Mouse (Mus musculus): ENCODE data around the gene Dis3. TPM values are rescaled to one million over a fixed set of nuclear protein-coding genes. Genes with fewer than 3 reads are reported as not detected.

Dis3 gene
- polyA plus RNA-seq, 1 experiment from 2014 or later, result 27.4 TPM

- H3K36me3 ChIP-seq (ENCODE audit: control insufficient read depth, insufficient read depth, low read length), result peaks cover 22% of the 10 kb centered on the region
- no peak overlapping the region for H3K27ac ChIP-seq (ENCODE audit: low read depth, low read length)
- peak overlapping the region; percentile 63 for H3K4me2 ChIP-seq (ENCODE audit: low read depth, low read length)
- H3K27me3 ChIP-seq (ENCODE audit: control insufficient read depth, insufficient read depth, low read length), result no peaks in the 10 kb centered on the region
- H3K9me3 ChIP-seq (ENCODE audit: control insufficient read depth, low read length), result no peaks in the 10 kb centered on the region
- H3K4me1 ChIP-seq (ENCODE audit: control insufficient read depth, insufficient read depth, low read length), result peaks cover 12% of the 10 kb centered on the region; the same call in 1 of the 2 replicates
- ATAC-seq (ENCODE audit: low read depth), result peak; percentile 2; the same call in 1 of the 2 replicates
- peak overlapping the region; percentile 68 for H3K9ac ChIP-seq (replicated peaks; ENCODE audit: low read depth, low read length)
- peak overlapping the region; percentile 97 for H3K4me3 ChIP-seq (ENCODE audit: low read depth, low read length)
- 7% methylated on average over 20 of the region's 20 CpGs for WGBS
Measured at GRCm38 (mm10) chr14:99099967-99100587, 507 bp upstream of the Dis3 start.

GRCm38 (mm10) chr14:99088947-99089346 lies 10.6 kb downstream of the Dis3 start:
- Histone ChIP-seq H3K4me2 (ENCODE audit: low read depth, low read length) (no peak overlapping the region), H3K4me3 (ENCODE audit: low read depth, low read length) (no peak overlapping the region), H3K36me3 (ENCODE audit: control insufficient read depth, insufficient read depth, low read length) (peaks cover 53% of the 10 kb centered on the region), H3K4me1 (ENCODE audit: control insufficient read depth, insufficient read depth, low read length) (no peaks in the 10 kb centered on the region), H3K27me3 (ENCODE audit: control insufficient read depth, insufficient read depth, low read length) (no peaks in the 10 kb centered on the region), H3K9me3 (ENCODE audit: control insufficient read depth, low read length) (no peaks in the 10 kb centered on the region), H3K27ac (ENCODE audit: low read depth, low read length) (no peak overlapping the region), H3K9ac (replicated peaks; ENCODE audit: low read depth, low read length) (no peak overlapping the region)
- WGBS, result 94% methylated on average over 7 of the region's 7 CpGs
- no peak for ATAC-seq (ENCODE audit: low read depth)

- Histone ChIP-seq H3K27ac (ENCODE audit: low read depth, low read length) (no peak overlapping the region), H3K4me3 (ENCODE audit: low read depth, low read length) (no peak overlapping the region), H3K4me1 (ENCODE audit: control insufficient read depth, insufficient read depth, low read length) (no peaks in the 10 kb centered on the region), H3K9me3 (ENCODE audit: control insufficient read depth, low read length) (no peaks in the 10 kb centered on the region), H3K4me2 (ENCODE audit: low read depth, low read length) (no peak overlapping the region), H3K27me3 (ENCODE audit: control insufficient read depth, insufficient read depth, low read length) (no peaks in the 10 kb centered on the region), H3K9ac (replicated peaks; ENCODE audit: low read depth, low read length) (no peak overlapping the region), H3K36me3 (ENCODE audit: control insufficient read depth, insufficient read depth, low read length) (no peaks in the 10 kb centered on the region)
- no peak for ATAC-seq (ENCODE audit: low read depth)
- WGBS, result 84% methylated on average over 4 of the region's 4 CpGs
Measured at GRCm38 (mm10) chr14:99071146-99071545, 28.4 kb downstream of the Dis3 start.

- Histone ChIP-seq H3K36me3 (ENCODE audit: control insufficient read depth, insufficient read depth, low read length) (no peaks in the 10 kb centered on the region), H3K9ac (replicated peaks; ENCODE audit: low read depth, low read length) (no peak overlapping the region), H3K4me2 (ENCODE audit: low read depth, low read length) (no peak overlapping the region), H3K4me1 (ENCODE audit: control insufficient read depth, insufficient read depth, low read length) (no peaks in the 10 kb centered on the region), H3K27me3 (ENCODE audit: control insufficient read depth, insufficient read depth, low read length) (no peaks in the 10 kb centered on the region), H3K27ac (ENCODE audit: low read depth, low read length) (no peak overlapping the region), H3K9me3 (ENCODE audit: control insufficient read depth, low read length) (no peaks in the 10 kb centered on the region), H3K4me3 (ENCODE audit: low read depth, low read length) (no peak overlapping the region)
- ATAC-seq (ENCODE audit: low read depth), result no peak
- WGBS, result 96% methylated on average over 2 of the region's 2 CpGs
Measured at GRCm38 (mm10) chr14:99063091-99063490, 36.5 kb downstream of the Dis3 start.

GRCm38 (mm10) chr14:99060616-99061015 lies 39.0 kb downstream of the Dis3 start:
- Histone ChIP-seq H3K9me3 (ENCODE audit: control insufficient read depth, low read length) (no peaks in the 10 kb centered on the region), H3K4me3 (ENCODE audit: low read depth, low read length) (no peak overlapping the region), H3K4me2 (ENCODE audit: low read depth, low read length) (no peak overlapping the region), H3K27ac (ENCODE audit: low read depth, low read length) (no peak overlapping the region), H3K36me3 (ENCODE audit: control insufficient read depth, insufficient read depth, low read length) (no peaks in the 10 kb centered on the region), H3K27me3 (ENCODE audit: control insufficient read depth, insufficient read depth, low read length) (no peaks in the 10 kb centered on the region), H3K4me1 (ENCODE audit: control insufficient read depth, insufficient read depth, low read length) (no peaks in the 10 kb centered on the region), H3K9ac (replicated peaks; ENCODE audit: low read depth, low read length) (no peak overlapping the region)
- ATAC-seq (ENCODE audit: low read depth), result no peak
- 93% methylated on average over 12 of the region's 12 CpGs for WGBS

- Histone ChIP-seq H3K27me3 (ENCODE audit: control insufficient read depth, insufficient read depth, low read length) (no peaks in the 10 kb centered on the region), H3K4me2 (ENCODE audit: low read depth, low read length) (no peak overlapping the region), H3K9me3 (ENCODE audit: control insufficient read depth, low read length) (no peaks in the 10 kb centered on the region), H3K4me1 (ENCODE audit: control insufficient read depth, insufficient read depth, low read length) (no peaks in the 10 kb centered on the region), H3K9ac (replicated peaks; ENCODE audit: low read depth, low read length) (no peak overlapping the region), H3K36me3 (ENCODE audit: control insufficient read depth, insufficient read depth, low read length) (no peaks in the 10 kb centered on the region), H3K27ac (ENCODE audit: low read depth, low read length) (no peak overlapping the region), H3K4me3 (ENCODE audit: low read depth, low read length) (no peak overlapping the region)
- 0 out of 2 replicates have a peak, but pooled peaks have one; percentile 34 for ATAC-seq (ENCODE audit: low read depth)
- WGBS, result 82% methylated on average over 7 of the region's 7 CpGs
Measured at GRCm38 (mm10) chr14:99058959-99059586, 40.5 kb downstream of the Dis3 start.

GRCm38 (mm10) chr14:99046782-99047181 lies 52.8 kb downstream of the Dis3 start:
- Histone ChIP-seq H3K27ac (ENCODE audit: low read depth, low read length) (no peak overlapping the region), H3K36me3 (ENCODE audit: control insufficient read depth, insufficient read depth, low read length) (no peaks in the 10 kb centered on the region), H3K4me3 (ENCODE audit: low read depth, low read length) (peak overlapping the region; percentile 96), H3K9ac (replicated peaks; ENCODE audit: low read depth, low read length) (peak overlapping the region; percentile 1; the same call in 1 of the 2 replicates), H3K4me1 (ENCODE audit: control insufficient read depth, insufficient read depth, low read length) (peaks cover 14% of the 10 kb centered on the region), H3K4me2 (ENCODE audit: low read depth, low read length) (peak overlapping the region; percentile 67), H3K9me3 (ENCODE audit: control insufficient read depth, low read length) (no peaks in the 10 kb centered on the region), H3K27me3 (ENCODE audit: control insufficient read depth, insufficient read depth, low read length) (no peaks in the 10 kb centered on the region)
- 1% methylated on average over 15 of the region's 15 CpGs for WGBS
- no peak; the same call in 1 of the 2 replicates for ATAC-seq (ENCODE audit: low read depth)

GRCm38 (mm10) chr14:99046031-99046781 lies 53.4 kb downstream of the Dis3 start, which contains the start of the genes Mzt1 and Bora:
TSS of gene Mzt1 (minus strand) at chr14:99046134.
TSS of gene Bora (plus strand) at chr14:99046222.
- H3K4me1 ChIP-seq (ENCODE audit: control insufficient read depth, insufficient read depth, low read length), result peaks cover 14% of the 10 kb centered on the region
- H3K27ac ChIP-seq (ENCODE audit: low read depth, low read length), result peak within 1 kb of the TSS; percentile 83
- H3K9ac ChIP-seq (replicated peaks; ENCODE audit: low read depth, low read length), result peak within 1 kb of the TSS; percentile 96
- H3K36me3 ChIP-seq (ENCODE audit: control insufficient read depth, insufficient read depth, low read length), result no peaks in the 10 kb centered on the region
- H3K27me3 ChIP-seq (ENCODE audit: control insufficient read depth, insufficient read depth, low read length), result no peaks in the 10 kb centered on the region
- WGBS, result under 1% methylated on average over 80 of the region's 81 CpGs
- no peaks in the 10 kb centered on the region for H3K9me3 ChIP-seq (ENCODE audit: control insufficient read depth, low read length)
- H3K4me3 ChIP-seq (ENCODE audit: low read depth, low read length), result peak within 1 kb of the TSS; percentile 96
- ATAC-seq (ENCODE audit: low read depth), result peak; percentile 96
- H3K4me2 ChIP-seq (ENCODE audit: low read depth, low read length), result peak within 1 kb of the TSS; percentile 67

All from neural tube, embryonic 14.5 days (tissue).